Mouse (Mus musculus) embryonic fibroblast, embryonic 13.5 days (primary cell): ENCODE results near the gene Gm20388. TPM values are rescaled to one million over a fixed set of nuclear protein-coding genes. Genes with fewer than 3 reads are reported as not detected.

Experiments used
- H3K27ac ChIP-seq: 2 replicates; pipeline ENCODE4 v1.5.1; 2012; ENCODE audit warnings: low read length, control low read depth, inconsistent platforms; ENCODE audit not compliant: insufficient read depth
- H3K4me1 ChIP-seq: 2 replicates; pipeline ENCODE4 v1.6.1; 2011; ENCODE audit warnings: low read length; ENCODE audit not compliant: control insufficient read depth, insufficient read depth
- H3K4me3 ChIP-seq: 2 replicates; pipeline ENCODE4 v1.5.1; 2011; ENCODE audit warnings: mild to moderate bottlenecking, control low read depth, low read length; ENCODE audit not compliant: insufficient read depth
- CTCF ChIP-seq: IDR thresholded peaks from 2 replicates; pipeline ENCODE4 v1.5.1; 2011; ENCODE audit warnings: mild to moderate bottlenecking, control low read depth, low read length, moderate library complexity, borderline replicate concordance; ENCODE audit not compliant: insufficient read depth
- POLR2A ChIP-seq: IDR thresholded peaks from 2 replicates; pipeline ENCODE4 v1.6.1; 2011; ENCODE audit warnings: low read depth, mild to moderate bottlenecking, control low read depth, low read length, moderate library complexity
- polyA plus RNA-seq: library from polyadenylated mRNA; stranded (reverse); fragments of >200 nt; gene quantifications from 2 replicates; pipeline ENCODE4 v1.2.4, GENCODE M21; 2011; ENCODE audit warnings: low read depth; ENCODE audit not compliant: missing spikeins, insufficient read length

Gene Gm20388
- polyA plus RNA-seq, 1 experiment, result 82.8 TPM

DNA sequence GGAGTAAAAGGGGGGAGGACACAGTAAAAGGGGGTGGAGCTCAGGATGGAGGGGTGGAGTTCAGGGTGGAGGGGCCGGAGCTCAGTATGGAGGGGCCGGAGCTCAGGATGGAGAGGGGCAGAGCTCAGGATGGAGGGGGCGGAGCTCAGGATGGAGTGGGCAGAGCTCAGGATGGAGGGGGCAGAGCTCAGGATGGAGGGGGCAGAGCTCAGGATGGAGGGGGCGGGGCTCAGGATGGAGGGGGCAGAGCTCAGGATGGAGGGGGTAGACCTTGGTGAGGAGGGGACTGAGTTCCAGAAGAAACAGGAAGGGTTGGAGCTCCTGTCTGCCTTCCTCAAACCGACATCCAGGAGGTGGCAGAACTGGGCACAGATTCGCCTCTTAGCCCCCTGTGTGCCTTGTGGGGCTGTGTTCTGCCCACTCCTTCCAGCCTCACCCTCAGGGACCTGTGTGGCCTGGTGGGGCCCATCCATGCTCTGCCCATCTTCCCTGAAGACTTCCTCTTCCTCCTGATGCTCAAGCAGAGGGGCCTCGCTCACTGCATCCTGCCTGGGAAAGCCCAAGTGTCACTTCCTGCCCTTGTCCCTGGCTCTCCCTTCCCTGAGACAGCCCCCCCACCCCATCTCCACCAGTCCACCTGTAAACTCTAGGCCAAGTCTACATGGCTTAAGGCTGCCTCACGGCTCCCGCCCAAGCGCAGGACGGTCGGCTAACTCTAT lies 2586.5 kb downstream of the Gm20388 start:
- TF ChIP-seq CTCF (no peak), POLR2A (no peak)
- Histone ChIP-seq H3K4me1 (no peaks in the 10 kb centered on the region), H3K4me3 (no peak overlapping the region), H3K27ac (no peak overlapping the region)

DNA sequence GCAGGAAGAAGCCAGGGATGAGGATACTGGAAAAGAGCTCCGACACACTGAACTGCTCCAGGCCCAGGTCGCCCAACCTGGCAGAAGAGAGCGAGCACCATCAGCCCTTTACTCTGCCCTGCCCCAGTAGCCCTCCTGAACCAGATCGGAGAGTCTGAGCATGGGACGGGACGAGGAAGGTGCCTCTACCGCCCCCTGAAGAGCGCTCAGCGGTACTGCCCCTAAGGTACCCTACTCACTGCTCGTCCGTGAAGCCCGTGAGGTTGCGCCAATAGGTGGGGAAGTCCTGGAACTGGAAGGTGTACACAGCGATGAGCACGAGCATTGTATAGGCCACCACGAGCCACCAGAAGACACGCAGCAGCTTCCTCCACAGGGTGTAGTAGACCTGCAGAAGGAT lies 2587.3 kb downstream of the Gm20388 start:
- TF ChIP-seq CTCF, result peak; percentile 38; the same call in 1 of the 2 replicates
- no peak for TF ChIP-seq POLR2A
- no peak overlapping the region for H3K27ac ChIP-seq
- no peaks in the 10 kb centered on the region for H3K4me1 ChIP-seq
- H3K4me3 ChIP-seq, result no peak overlapping the region

DNA sequence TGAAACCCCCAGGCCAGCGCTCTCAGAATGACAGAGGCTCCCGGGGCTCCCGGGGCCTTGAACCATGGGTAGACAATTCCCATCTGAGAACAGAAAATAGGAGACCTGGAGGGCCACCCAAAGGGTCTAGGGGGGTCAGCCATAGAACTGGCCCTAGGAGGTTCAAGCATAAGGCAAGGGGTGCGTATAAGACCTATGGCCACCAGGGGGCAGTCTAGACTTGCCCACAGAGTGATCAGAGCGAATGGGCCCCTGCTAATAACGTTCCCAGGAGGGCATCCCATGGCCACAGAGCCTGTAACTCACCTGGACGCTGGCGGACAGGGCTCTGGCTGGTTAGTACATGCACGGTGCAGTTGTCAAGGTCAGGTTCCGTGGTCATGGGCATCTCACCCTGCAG lies 2590.2 kb downstream of the Gm20388 start:
- Histone ChIP-seq H3K4me1 (no peaks in the 10 kb centered on the region), H3K4me3 (no peak overlapping the region), H3K27ac (no peak overlapping the region)
- TF ChIP-seq POLR2A, result no peak
- TF ChIP-seq CTCF, result peak; percentile 62; the same call in 1 of the 2 replicates

DNA sequence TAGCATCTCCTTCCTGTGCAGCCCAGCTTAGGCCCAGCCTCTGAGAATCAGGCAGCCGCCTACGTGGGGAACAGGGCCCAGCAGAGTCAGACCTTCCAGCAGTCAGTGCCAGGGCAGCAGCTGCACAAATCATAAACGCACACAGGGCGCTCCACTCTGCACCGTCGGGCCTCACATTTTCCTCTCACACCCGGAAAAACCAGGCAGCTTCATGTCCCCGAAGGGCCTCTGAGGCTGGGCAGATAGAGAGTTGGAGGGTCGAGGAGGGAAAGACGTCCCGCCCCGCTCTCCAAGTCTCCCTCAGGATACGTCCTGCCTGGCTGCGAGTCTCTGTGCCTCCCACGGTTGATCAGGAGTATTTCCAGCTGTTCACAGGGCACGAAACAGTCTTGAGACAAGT lies 2600.9 kb downstream of the Gm20388 start:
- H3K27ac ChIP-seq, result no peak overlapping the region
- H3K4me1 ChIP-seq, result no peaks in the 10 kb centered on the region
- TF ChIP-seq CTCF, result no peak
- TF ChIP-seq POLR2A, result no peak
- no peak overlapping the region for H3K4me3 ChIP-seq

DNA sequence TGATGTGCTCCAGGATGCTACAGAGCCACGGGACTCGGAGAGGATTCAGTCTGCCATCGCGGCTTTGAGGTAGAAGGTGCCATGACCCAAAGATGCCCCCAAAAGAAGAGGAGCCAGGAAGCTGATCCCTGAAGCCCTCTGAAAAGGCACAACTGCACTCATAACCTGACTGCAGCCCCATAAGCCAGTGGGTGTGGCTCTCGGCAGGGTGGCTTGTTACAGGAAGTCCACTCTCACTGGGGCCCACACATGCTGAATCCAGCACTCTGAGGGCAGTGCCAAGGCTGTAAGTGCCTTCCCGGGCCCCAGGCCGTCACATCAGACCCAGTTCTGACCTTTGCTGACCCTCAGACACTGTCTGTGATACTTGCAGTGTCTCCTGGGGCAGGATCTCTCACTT lies 2601.8 kb downstream of the Gm20388 start:
- Histone ChIP-seq H3K4me3 (no peak overlapping the region), H3K27ac (no peak overlapping the region), H3K4me1 (no peaks in the 10 kb centered on the region)
- no peak for TF ChIP-seq POLR2A
- no peak for TF ChIP-seq CTCF

DNA sequence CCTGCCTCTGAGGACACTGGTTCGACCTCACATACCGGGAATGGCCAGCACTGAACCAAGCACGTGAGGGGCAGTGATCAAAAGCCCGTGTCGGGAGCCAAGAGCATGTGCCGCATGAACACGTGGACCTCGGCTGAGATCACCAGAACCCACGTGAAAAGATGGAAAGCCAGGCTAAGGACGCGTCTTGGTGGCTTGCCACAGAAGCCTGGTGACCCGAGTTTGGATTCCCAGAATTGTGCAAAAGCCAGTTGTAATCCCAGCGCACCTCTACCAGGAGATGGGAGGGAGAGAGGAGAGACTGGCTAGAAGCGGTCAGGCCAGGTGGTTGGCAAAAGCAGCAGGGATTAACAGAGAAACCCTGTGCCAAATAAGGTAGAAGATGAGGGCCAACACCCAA lies 2605.1 kb downstream of the Gm20388 start:
- Histone ChIP-seq H3K4me1 (no peaks in the 10 kb centered on the region), H3K4me3 (no peak overlapping the region), H3K27ac (no peak overlapping the region)
- TF ChIP-seq CTCF, result no peak
- TF ChIP-seq POLR2A, result no peak

DNA sequence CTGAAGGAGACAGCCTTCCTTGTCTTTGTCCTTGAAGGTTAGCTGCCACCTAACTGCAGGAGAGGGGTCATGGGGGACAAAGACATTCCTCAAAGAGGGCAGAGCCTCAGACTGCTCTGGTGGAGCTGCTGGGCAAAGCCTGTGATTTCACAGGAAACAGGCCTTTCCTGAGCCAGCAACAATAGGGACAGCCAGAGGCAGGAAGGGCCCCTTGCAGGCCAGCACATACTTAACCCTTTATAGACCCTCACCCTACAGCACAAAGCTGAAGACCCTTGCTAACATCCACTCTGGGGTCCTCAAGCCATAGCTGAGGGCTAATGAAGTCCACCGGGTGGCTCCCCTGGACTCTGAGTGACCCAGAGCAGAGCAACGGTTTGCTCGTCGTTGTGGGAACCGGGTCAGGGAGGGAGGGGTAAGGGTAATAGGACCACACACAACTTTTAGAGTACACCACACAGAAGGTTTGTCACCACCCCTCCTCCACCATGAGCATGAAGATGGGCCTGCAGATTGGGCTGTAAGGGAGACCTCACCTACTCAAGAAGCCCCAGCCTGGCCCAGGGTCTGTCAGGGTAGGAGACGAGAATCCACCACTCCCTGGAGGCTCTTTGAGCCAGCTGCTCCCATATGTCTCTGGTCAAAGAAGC lies 2607.0 kb downstream of the Gm20388 start:
- no peaks in the 10 kb centered on the region for H3K4me1 ChIP-seq
- TF ChIP-seq CTCF (no peak), POLR2A (no peak)
- no peak overlapping the region for H3K27ac ChIP-seq
- H3K4me3 ChIP-seq, result no peak overlapping the region

DNA sequence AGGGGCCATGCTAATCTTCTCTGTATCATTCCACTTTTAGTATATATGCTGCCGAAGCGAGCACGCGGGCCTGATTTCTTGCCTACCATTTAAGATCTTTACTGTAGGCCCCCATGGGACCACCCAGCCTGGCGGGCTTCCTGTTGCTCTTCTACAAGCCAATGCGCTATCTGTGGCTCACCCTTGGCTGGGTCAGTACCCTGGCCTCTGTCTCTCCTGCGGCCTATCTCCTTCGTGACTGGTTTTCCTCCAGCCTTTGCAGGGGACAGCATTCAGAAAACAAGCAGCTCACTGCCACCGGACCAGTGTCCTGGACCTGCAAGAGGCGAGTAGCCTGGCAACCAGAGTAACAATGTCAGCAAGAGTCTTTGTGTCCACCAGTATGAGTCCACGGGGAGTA lies 2610.0 kb downstream of the Gm20388 start:
- Histone ChIP-seq H3K4me3 (no peak overlapping the region), H3K4me1 (peaks cover 17% of the 10 kb centered on the region), H3K27ac (no peak overlapping the region)

DNA sequence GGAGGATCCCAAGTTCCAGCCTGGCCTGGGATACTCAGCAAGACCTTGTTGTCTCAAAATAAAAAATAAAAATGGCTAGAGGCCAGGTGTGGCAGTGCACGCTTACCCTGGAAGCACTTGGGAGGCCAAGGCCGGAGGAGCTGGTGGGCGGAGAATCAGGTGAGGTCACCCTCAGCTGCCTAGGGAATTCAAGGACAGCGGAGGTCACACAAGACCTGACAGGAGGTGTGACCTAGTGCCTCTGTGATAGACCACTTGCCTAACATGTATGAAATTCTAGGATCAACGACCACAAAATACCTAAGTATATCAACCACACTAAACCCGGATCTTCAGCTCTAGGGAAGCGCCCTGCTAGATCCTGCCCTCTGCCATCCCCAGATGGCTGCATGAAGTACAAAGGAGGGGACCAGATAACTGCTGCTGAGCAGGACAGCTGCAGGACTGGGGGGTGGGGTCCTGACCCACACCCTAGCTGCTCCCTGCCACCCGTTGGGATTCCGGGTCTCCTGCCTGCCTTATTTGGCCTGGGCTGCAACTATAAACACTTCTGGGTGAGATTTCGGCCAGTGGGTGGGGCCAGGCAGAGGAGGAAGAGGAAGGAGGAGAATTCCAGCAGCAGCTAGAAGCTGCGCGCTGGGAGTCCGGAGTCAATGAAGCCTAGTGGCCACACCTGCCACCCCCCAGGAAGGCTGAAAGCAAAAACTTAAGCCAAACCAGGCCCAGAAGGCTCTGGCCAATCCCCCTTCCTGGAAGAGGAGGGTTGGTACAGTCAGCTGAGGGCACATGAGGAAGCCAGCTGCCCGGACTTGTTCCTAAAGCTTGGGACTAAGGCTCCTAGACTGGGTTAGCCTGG lies 2612.4 kb downstream of the Gm20388 start:
- Histone ChIP-seq H3K27ac (peak overlapping the region; percentile 90), H3K4me3 (no peak overlapping the region), H3K4me1 (peaks cover 33% of the 10 kb centered on the region)
- TF ChIP-seq CTCF, result no peak
- TF ChIP-seq POLR2A, result peak; percentile 45

More for the DNA sequence above, 2610.0 kb downstream of the Gm20388 start:
- TF ChIP-seq CTCF, result no peak
- no peak for TF ChIP-seq POLR2A
